16 mouse cellular contexts compared by ENCODE assay signal in genomic region chr13:79037883-79038282, GRCm38 (mm10).
"Had no signal": no experiment of that assay in that cellular context is flagged by ENCODE, and none has a peak within 500 bp of the region (broad histone marks: within the 10 kb centered on the region; RNA-seq: fewer than 3 reads in every experiment).

No protein-coding gene starts in this region.

- H3K4me3 ChIP-seq: neural tube, embryonic 12.5 days; neural tube, embryonic 13.5 days; neural tube, embryonic 15.5 days; stomach, embryonic 15.5 days had no signal

- H3K9ac ChIP-seq: neural tube, embryonic 12.5 days; neural tube, embryonic 13.5 days; neural tube, embryonic 15.5 days; stomach, embryonic 15.5 days had no signal

- H3K4me1 ChIP-seq: neural tube, embryonic 12.5 days; neural tube, embryonic 13.5 days; neural tube, embryonic 15.5 days; stomach, embryonic 15.5 days had no signal

- H3K9me3 ChIP-seq: neural tube, embryonic 12.5 days; neural tube, embryonic 13.5 days; neural tube, embryonic 15.5 days; stomach, embryonic 15.5 days had no signal

- H3K27me3 ChIP-seq: neural tube, embryonic 12.5 days; neural tube, embryonic 13.5 days; neural tube, embryonic 15.5 days; stomach, embryonic 15.5 days had no signal

- H3K27ac ChIP-seq: neural tube, embryonic 12.5 days; neural tube, embryonic 13.5 days; neural tube, embryonic 15.5 days; stomach, embryonic 15.5 days; stomach, postnatal 0 days had no signal

- DNase-seq: retina, postnatal 1 day; right cerebral cortex, adult 18-20 months; right cerebral cortex, postnatal 14 days; right cerebral cortex, postnatal 25 days; right cerebral cortex, postnatal 4 days; thymus, adult 18-20 months; thymus, adult 2 months; thymus, postnatal 14 days; thymus, postnatal 25 days; thymus, postnatal 36 days; thymus, postnatal 4 days had no signal

- H3K36me3 ChIP-seq: neural tube, embryonic 12.5 days; neural tube, embryonic 13.5 days; neural tube, embryonic 15.5 days; stomach, embryonic 15.5 days had no signal
